Mouse (Mus musculus): ENCODE data around the gene Sytl3. TPM values are rescaled to one million over a fixed set of nuclear protein-coding genes. Genes with fewer than 3 reads are reported as not detected.
"Not testable (repeated sequence)": the region's sequence is repeated elsewhere in the genome, so short reads cannot be mapped to it uniquely, and the experiment has no call there.

Sytl3 gene
- polyA plus RNA-seq, 1 experiment from 2014 or later: 0.47 TPM

DNA sequence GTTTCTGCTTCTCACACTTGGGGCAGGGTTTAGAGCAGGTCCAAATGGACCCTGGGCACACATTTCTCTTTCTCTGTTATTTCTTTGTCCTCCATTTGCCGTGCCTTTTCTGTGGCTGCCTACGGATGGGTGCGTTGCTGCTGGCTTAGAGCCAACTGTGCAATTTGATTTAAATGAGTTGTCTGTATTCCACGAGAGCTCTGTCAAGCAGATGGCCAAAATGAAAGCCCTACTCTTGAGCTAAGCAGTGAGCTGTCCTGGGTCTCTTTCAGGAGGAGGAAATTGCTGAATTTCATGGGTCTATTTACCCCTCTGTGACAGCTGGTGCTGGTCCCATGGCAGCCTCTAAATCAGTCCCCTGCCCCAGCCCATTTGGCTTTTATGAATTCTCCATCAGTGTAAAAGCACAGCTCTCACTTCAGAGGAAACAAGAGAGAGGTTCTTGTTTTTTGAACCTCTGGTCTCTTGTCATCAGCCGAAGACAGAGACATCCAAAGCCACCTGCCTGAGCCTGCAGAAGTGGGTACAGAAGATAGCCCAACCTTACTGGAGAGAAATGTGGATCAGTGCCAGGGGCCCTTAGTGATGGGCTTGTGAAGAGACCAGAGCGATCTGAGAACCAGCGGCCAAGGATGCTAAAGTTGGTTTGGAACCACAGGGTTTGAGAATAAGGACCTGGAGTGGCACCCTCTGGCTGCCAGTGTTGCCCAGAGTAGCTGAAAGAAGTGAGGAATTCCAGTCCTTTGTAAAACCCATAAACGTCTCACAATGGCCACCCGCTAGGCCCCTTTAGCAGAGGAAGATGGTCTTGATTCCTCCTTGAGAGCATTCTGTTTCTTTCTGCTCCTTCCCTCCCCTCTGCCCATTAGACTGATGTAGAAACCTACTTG is 44.7 kb downstream of the Sytl3 start:
- H3K27ac ChIP-seq (ENCODE audit: low read depth); H3K36me3 ChIP-seq (ENCODE audit: control insufficient read depth, insufficient read depth, low read length); H3K27me3 ChIP-seq (replicated peaks; ENCODE audit: control insufficient read depth, insufficient read depth, low read length); ATAC-seq (replicated peaks; ENCODE audit: low FRiP score, low TSS enrichment, low read depth); H3K9me3 ChIP-seq (ENCODE audit: control insufficient read depth, low read length); DNase-seq (ENCODE audit: low spot score); H3K4me3 ChIP-seq (ENCODE audit: low read depth, low read length); H3K4me2 ChIP-seq (ENCODE audit: low read length); H3K4me1 ChIP-seq (replicated peaks; ENCODE audit: control insufficient read depth, insufficient read depth, low read length); H3K9ac ChIP-seq (ENCODE audit: low read length): not testable (repeated sequence)
- 48% methylated on average over 6 of the region's 9 CpGs for WGBS

DNA sequence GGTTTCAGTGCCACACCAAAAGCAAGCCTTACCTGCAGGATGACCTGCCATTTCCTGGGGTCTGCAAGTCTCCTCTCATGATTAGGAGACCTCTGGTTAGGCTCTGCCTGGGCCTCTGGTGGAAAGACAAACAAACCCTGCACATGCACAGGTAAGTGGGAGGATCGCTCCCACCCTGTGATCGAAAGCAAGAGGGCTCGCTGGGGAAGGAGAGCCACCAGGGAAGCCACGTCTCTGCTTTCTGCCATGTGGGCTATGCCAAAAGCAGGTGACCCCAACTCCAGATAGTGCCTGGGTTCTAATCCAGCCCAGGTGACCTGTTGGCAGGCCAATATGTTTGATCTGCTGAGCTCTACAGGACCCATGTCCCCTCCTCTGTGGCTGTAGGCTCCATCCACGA is 47.6 kb downstream of the Sytl3 start:
- H3K9ac ChIP-seq (ENCODE audit: low read length); H3K27ac ChIP-seq (ENCODE audit: low read depth); H3K4me1 ChIP-seq (replicated peaks; ENCODE audit: control insufficient read depth, insufficient read depth, low read length); H3K4me2 ChIP-seq (ENCODE audit: low read length); H3K9me3 ChIP-seq (ENCODE audit: control insufficient read depth, low read length); ATAC-seq (replicated peaks; ENCODE audit: low FRiP score, low TSS enrichment, low read depth); H3K27me3 ChIP-seq (replicated peaks; ENCODE audit: control insufficient read depth, insufficient read depth, low read length); DNase-seq (ENCODE audit: low spot score); H3K36me3 ChIP-seq (ENCODE audit: control insufficient read depth, insufficient read depth, low read length); H3K4me3 ChIP-seq (ENCODE audit: low read depth, low read length): not testable (repeated sequence)
- 84% methylated on average over 5 of the region's 5 CpGs for WGBS

DNA sequence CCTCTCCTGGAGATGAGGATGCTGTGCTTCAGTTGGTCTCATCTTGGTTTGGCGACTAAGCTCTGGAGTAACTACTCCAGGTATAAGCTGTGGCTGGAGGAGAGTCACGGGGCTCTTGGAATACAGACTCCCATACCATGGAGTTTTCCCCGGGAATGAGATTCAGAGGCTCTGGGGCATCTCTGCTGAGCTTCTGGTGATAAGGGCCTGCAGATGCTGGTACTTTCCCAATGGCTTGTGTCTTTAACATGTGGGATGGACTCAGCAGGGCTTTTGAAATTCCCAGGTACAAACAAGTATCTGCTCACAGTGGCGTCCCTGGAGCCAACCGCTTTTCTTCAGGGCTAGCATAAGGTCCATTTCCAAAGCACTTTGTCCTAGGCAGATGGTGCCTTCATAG is 48.5 kb downstream of the Sytl3 start:
- not testable (repeated sequence) for H3K4me1 ChIP-seq (replicated peaks; ENCODE audit: control insufficient read depth, insufficient read depth, low read length); ATAC-seq (replicated peaks; ENCODE audit: low FRiP score, low TSS enrichment, low read depth); H3K9me3 ChIP-seq (ENCODE audit: control insufficient read depth, low read length); H3K27ac ChIP-seq (ENCODE audit: low read depth); H3K4me3 ChIP-seq (ENCODE audit: low read depth, low read length); H3K36me3 ChIP-seq (ENCODE audit: control insufficient read depth, insufficient read depth, low read length); H3K4me2 ChIP-seq (ENCODE audit: low read length); H3K9ac ChIP-seq (ENCODE audit: low read length); H3K27me3 ChIP-seq (replicated peaks; ENCODE audit: control insufficient read depth, insufficient read depth, low read length); DNase-seq (ENCODE audit: low spot score)
- WGBS: 87% methylated on average over 5 of the region's 5 CpGs

DNA sequence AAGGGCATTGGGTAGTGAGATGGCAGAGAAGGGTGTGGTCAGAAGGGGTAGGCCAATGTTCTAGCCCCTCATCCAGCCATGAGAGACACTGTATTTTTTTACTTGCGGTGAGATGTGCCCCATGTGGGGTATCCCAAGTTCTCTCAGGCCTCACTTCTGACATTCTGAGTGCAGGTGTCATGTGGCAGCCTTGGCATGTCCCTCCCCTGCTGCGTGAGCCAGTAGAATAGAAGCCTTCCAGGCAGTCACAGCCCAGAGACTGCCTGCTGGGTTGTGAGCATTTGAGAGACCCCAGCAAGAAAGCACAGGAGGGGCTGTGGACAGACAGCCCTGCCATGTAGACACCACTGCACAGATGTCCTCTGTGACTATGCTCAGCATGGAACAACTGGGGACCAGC is 49.3 kb downstream of the Sytl3 start:
- not testable (repeated sequence) for H3K27me3 ChIP-seq (replicated peaks; ENCODE audit: control insufficient read depth, insufficient read depth, low read length); H3K27ac ChIP-seq (ENCODE audit: low read depth); H3K4me3 ChIP-seq (ENCODE audit: low read depth, low read length); H3K36me3 ChIP-seq (ENCODE audit: control insufficient read depth, insufficient read depth, low read length); DNase-seq (ENCODE audit: low spot score); ATAC-seq (replicated peaks; ENCODE audit: low FRiP score, low TSS enrichment, low read depth); H3K9me3 ChIP-seq (ENCODE audit: control insufficient read depth, low read length); H3K4me1 ChIP-seq (replicated peaks; ENCODE audit: control insufficient read depth, insufficient read depth, low read length); H3K4me2 ChIP-seq (ENCODE audit: low read length); H3K9ac ChIP-seq (ENCODE audit: low read length)
- WGBS: 92% methylated on average over 2 of the region's 2 CpGs

DNA sequence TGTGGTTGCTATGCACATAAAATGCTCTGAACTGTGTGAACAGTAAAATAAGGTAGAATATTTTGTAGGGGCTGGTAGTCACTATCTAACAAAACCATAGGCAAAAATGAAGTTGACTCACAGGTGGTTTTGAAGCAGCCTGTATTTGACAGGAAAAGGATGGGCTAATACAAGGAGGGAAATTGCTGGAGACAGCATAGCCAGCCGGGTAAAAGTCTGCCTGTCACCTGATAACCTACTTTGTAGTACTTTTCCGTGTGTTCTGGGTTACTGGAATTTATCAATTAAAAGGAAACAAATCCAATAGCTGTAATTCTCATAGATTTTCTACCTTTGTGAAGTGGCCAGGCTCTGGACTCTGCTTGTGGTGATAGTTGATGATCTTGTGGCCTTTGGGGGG is 54.6 kb downstream of the Sytl3 start:
- not testable (repeated sequence) for H3K27me3 ChIP-seq (replicated peaks; ENCODE audit: control insufficient read depth, insufficient read depth, low read length); ATAC-seq (replicated peaks; ENCODE audit: low FRiP score, low TSS enrichment, low read depth); H3K9ac ChIP-seq (ENCODE audit: low read length); DNase-seq (ENCODE audit: low spot score); H3K4me1 ChIP-seq (replicated peaks; ENCODE audit: control insufficient read depth, insufficient read depth, low read length); H3K9me3 ChIP-seq (ENCODE audit: control insufficient read depth, low read length); H3K4me2 ChIP-seq (ENCODE audit: low read length); H3K36me3 ChIP-seq (ENCODE audit: control insufficient read depth, insufficient read depth, low read length); H3K27ac ChIP-seq (ENCODE audit: low read depth); H3K4me3 ChIP-seq (ENCODE audit: low read depth, low read length)
- WGBS: 77% methylated on average over 2 of the region's 2 CpGs

DNA sequence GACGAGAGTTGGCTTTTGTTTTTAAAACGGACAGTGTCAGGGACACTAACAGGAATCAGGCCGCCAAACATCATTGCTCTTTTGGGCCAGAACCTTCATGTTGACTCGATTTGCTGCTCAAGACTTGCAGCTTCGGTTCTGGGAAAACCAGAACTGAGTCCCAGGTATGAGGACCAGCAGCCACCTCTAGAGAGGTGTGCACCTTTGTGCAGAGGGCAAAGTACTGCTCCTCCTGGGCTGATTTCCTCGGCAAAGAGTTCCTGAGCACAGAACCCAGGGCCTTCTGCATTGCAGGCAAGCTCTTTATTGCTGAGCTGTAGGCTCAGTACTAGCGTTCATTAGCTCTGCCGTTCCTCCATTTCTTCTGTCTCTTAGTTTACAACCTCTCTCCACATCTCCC is 55.1 kb downstream of the Sytl3 start:
- not testable (repeated sequence) for DNase-seq (ENCODE audit: low spot score); H3K4me2 ChIP-seq (ENCODE audit: low read length); H3K27me3 ChIP-seq (replicated peaks; ENCODE audit: control insufficient read depth, insufficient read depth, low read length); H3K9me3 ChIP-seq (ENCODE audit: control insufficient read depth, low read length); H3K27ac ChIP-seq (ENCODE audit: low read depth); H3K4me3 ChIP-seq (ENCODE audit: low read depth, low read length); ATAC-seq (replicated peaks; ENCODE audit: low FRiP score, low TSS enrichment, low read depth); H3K4me1 ChIP-seq (replicated peaks; ENCODE audit: control insufficient read depth, insufficient read depth, low read length); H3K36me3 ChIP-seq (ENCODE audit: control insufficient read depth, insufficient read depth, low read length); H3K9ac ChIP-seq (ENCODE audit: low read length)
- WGBS: 76% methylated on average over 8 of the region's 8 CpGs

DNA sequence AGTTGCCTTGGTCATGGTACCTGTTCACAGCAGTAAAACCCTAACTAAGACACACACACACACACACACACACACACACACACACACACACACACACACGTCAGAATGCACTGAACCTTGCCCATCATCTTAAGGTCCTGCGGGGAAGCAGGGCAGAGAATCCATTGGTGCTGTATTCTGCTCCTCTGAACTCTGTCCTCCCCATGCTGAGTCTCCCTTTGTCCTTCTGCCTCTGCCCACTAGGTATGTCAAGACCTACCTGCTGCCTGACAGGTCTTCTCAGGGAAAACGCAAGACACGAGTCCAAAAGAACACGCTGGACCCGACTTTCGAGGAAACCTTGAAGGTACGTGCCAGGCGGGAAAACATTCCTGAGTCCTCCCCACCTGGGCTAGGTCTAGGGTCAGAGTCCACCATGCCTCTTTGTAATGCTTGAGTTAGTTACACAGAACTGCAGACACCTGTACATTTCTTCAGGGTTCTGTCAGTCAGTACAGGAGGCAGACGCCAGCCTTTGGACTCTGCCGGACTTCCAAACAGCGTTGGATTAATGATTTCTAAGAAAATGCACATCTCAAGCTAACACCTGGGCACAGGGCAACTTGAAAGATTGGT is 69.2 kb downstream of the Sytl3 start:
- Histone ChIP-seq H3K27ac (ENCODE audit: low read depth) (no peak overlapping the region), H3K9me3 (ENCODE audit: control insufficient read depth, low read length) (no peaks in the 10 kb centered on the region), H3K4me3 (ENCODE audit: low read depth, low read length) (no peak overlapping the region), H3K36me3 (ENCODE audit: control insufficient read depth, insufficient read depth, low read length) (no peaks in the 10 kb centered on the region), H3K9ac (ENCODE audit: low read length) (no peak overlapping the region), H3K4me1 (replicated peaks; ENCODE audit: control insufficient read depth, insufficient read depth, low read length) (no peaks in the 10 kb centered on the region), H3K4me2 (ENCODE audit: low read length) (no peak overlapping the region), H3K27me3 (replicated peaks; ENCODE audit: control insufficient read depth, insufficient read depth, low read length) (no peaks in the 10 kb centered on the region)
- DNase-seq (ENCODE audit: low spot score): no peak
- peak; percentile 75; the same call in 1 of the 2 replicates for ATAC-seq (replicated peaks; ENCODE audit: low FRiP score, low TSS enrichment, low read depth)
- 81% methylated on average over 12 of the region's 12 CpGs for WGBS

DNA sequence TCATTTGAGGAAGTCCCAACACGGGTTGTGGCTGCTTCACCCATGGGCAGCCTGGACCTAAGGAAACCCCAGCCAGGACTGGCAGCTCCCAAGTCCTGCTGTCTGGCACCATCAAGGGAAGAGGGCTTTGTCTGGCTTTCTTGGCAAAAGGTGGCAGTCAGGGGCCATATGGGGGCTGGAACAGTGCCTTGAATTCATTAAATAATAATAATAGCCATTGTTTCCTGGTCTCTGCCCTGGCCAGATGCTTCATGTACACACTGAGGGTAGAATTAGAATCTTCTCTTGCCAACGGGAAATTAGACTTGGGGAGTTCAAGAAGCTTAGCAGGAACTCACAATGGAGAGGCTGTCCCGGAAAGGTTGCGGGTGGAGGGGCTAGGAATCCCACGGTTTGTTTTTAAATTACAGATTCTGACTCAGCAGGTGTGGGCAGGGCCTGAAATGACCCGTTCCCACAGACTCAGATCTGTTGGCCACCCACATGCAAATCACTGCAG is 70.4 kb downstream of the Sytl3 start:
- H3K9me3 ChIP-seq (ENCODE audit: control insufficient read depth, low read length): no peaks in the 10 kb centered on the region
- H3K27me3 ChIP-seq (replicated peaks; ENCODE audit: control insufficient read depth, insufficient read depth, low read length): no peaks in the 10 kb centered on the region
- H3K27ac ChIP-seq (ENCODE audit: low read depth): no peak overlapping the region
- no peaks in the 10 kb centered on the region for H3K4me1 ChIP-seq (replicated peaks; ENCODE audit: control insufficient read depth, insufficient read depth, low read length)
- H3K4me2 ChIP-seq (ENCODE audit: low read length): no peak overlapping the region
- no peak overlapping the region for H3K4me3 ChIP-seq (ENCODE audit: low read depth, low read length)
- H3K36me3 ChIP-seq (ENCODE audit: control insufficient read depth, insufficient read depth, low read length): no peaks in the 10 kb centered on the region
- ATAC-seq (replicated peaks; ENCODE audit: low FRiP score, low TSS enrichment, low read depth) (no peak), DNase-seq (ENCODE audit: low spot score) (no peak)
- 37% methylated on average over 6 of the region's 6 CpGs for WGBS
- no peak overlapping the region for H3K9ac ChIP-seq (ENCODE audit: low read length)
